Mouse (Mus musculus) G1E (cell line): Measurements from ENCODE around the gene Fan1.

ENCODE experiments used
- CTCF ChIP-seq: IDR thresholded peaks from 2 replicates; pipeline ENCODE4 v1.5.1; 2012; ENCODE audit warnings: low read depth, low read length, inconsistent platforms, mixed read lengths
- GATA1 ChIP-seq: IDR thresholded peaks from 2 replicates; pipeline ENCODE4 v1.6.1; 2012; ENCODE audit warnings: borderline replicate concordance, low read length, inconsistent platforms, mixed read lengths
- POLR2AphosphoS5 ChIP-seq: IDR thresholded peaks from 2 replicates; pipeline ENCODE4 v1.6.1; 2012; ENCODE audit warnings: low read depth, low read length, inconsistent platforms; ENCODE audit not compliant: insufficient replicate concordance
- TAL1 ChIP-seq: conservative IDR thresholded peaks from 2 replicates; pipeline ENCODE4 v1.6.1; 2012; ENCODE audit warnings: low read depth, low read length, inconsistent platforms, mixed read lengths

GRCm38 (mm10) chr7:64327486-64327885, 46.4 kb downstream of the Fan1 start:
- TF ChIP-seq CTCF, result no peak
- no peak for TF ChIP-seq TAL1
- TF ChIP-seq GATA1, result no peak
- no peak for TF ChIP-seq POLR2AphosphoS5
